Mouse (Mus musculus) liver, postnatal 0 days (tissue): ENCODE data around the gene Rap1a.

ENCODE experiments used
- CTCF ChIP-seq: sonication (generic); IDR thresholded peaks from 2 replicates; pipeline ENCODE4 v1.5.1; 2016; ENCODE audit warnings: antibody characterized with exemption, low read depth
- EP300 ChIP-seq: IDR thresholded peaks from 2 replicates; pipeline ENCODE4 v1.6.1; 2016; ENCODE audit warnings: antibody characterized with exemption, low read depth, mild to moderate bottlenecking

DNA sequence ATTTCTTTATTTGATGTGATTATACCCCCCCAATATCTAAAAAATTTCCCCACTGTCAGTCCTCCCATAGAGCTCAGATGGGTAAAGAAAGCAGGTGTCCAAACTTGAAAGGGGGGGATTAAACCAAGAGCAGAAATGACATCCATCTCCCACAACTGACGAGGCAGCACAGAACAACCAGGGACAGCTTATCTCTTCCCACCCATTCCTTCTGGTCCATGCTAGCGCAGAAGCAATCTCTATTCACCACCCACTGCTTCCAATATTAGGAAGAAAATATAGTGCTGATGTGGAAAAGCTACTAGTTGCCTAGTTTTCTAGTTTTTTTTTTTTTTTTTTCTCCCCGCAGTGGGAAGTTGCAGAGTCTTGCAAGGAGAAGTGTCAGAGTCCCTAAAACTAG, 34.7 kb upstream of the Rap1a start:
- TF ChIP-seq CTCF, result no peak
- TF ChIP-seq EP300, result no peak
